Mouse (Mus musculus) embryo, embryonic 11.5 days (tissue): ENCODE data around the gene Spata21.

Source experiments
- DNase-seq: peaks from one replicate; pipeline ENCODE4 v3.0.0-alpha.2; 2012; ENCODE audit warnings: low read depth, low spot score

Spata21 gene

GRCm38 (mm10) chr4:141158609-141159008 lies 70.5 kb downstream of the Spata21 start:
- no peak for DNase-seq

DNA sequence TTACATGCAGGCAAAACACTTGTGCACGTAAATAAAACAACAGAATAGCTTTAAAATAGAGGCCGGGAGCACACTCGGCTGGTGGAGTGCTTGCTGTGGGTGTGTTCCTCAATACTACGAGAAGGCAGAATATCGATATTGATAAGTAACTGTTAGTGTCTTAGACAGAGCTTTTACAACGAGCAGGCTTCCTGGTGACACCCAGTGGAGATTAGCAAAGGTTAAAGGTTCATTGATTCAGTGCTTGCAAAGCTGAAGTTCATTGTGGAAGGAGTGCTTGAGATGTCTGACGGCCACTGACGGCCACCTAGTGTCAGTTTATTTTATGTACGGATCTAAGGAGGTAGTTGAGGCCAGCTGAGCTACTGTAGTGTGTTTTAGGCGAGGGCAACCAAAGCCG lies 71.0 kb downstream of the Spata21 start:
- no peak for DNase-seq

- no peak for DNase-seq
Measured at GRCm38 (mm10) chr4:141159666-141160065, 71.5 kb downstream of the Spata21 start.

- no peak for DNase-seq
Measured at GRCm38 (mm10) chr4:141160193-141160592, 72.1 kb downstream of the Spata21 start.

- no peak for DNase-seq
Measured at GRCm38 (mm10) chr4:141161699-141162208, 73.6 kb downstream of the Spata21 start.
